Mouse (Mus musculus) bone marrow, adult 2 months (tissue): ENCODE measurements around the gene Rpgrip1l.

Experiments
- CTCF ChIP-seq: fragments of 200-500 bp; IDR thresholded peaks from 2 replicates; pipeline ENCODE4 v1.5.1; 2011; ENCODE audit warnings: low read length, control low read depth; ENCODE audit not compliant: control insufficient read depth, insufficient read depth
- POLR2A ChIP-seq: fragments of 200-500 bp; IDR thresholded peaks from 2 replicates; pipeline ENCODE4 v1.6.1; 2011; ENCODE audit warnings: low read depth, mild to moderate bottlenecking, control low read depth, low read length, borderline replicate concordance; ENCODE audit not compliant: control insufficient read depth

DNA sequence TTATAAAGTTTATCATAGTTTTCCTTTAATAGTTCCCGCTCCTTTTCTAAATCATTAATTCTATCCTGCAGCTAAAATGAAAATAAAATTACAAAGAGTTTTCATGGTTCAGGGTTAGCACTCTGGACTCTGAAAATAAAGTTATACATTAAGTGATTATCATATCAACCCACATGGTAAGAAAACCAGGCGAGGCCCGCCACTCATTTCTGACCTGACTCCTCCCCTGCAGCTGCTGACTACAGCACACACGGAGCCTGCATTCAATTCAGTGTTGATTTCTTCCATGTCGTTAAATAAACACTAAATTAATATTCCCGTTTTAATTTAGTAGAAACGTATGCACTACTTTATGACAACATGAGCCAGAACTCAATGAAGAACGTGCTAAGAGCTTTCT lies 26.8 kb downstream of the Rpgrip1l start:
- no peak for TF ChIP-seq CTCF
- TF ChIP-seq POLR2A, result no peak
